Mouse (Mus musculus) erythroid progenitor cell, adult 5-6 weeks (primary cell): Measurements from ENCODE around the gene Ccdc65. TPM values are rescaled to one million over a fixed set of nuclear protein-coding genes. Genes with fewer than 3 reads are reported as not detected.
"Not testable (repeated sequence)": the region's sequence is repeated elsewhere in the genome, so short reads cannot be mapped to it uniquely, and the experiment has no call there.

Source experiments
- ATAC-seq: replicated peaks from 2 replicates; pipeline ENCODE4 v1.8.0; 2016; ENCODE audit warnings: moderate number of reproducible peaks, mild to moderate bottlenecking, moderate TSS enrichment, inconsistent platforms; ENCODE audit not compliant: poor library complexity, low FRiP score, severe bottlenecking
- total RNA-seq, 2 experiments: library from RNA; stranded (forward) in 1 of 2; stranded (reverse) in 1 of 2; fragments of 150-400 nt in 1 of 2; fragments of 186-747, 209-891 nt in 1 of 2; gene quantifications; 2 replicates each; pipeline versions ENCODE4 v1.2.3 to v1.2.4; 2015 to 2017; ENCODE audit warnings: low replicate concordance in 2 of 2

The Ccdc65 gene
- total RNA-seq, 2 experiments from 2014 or later, result not detected

DNA sequence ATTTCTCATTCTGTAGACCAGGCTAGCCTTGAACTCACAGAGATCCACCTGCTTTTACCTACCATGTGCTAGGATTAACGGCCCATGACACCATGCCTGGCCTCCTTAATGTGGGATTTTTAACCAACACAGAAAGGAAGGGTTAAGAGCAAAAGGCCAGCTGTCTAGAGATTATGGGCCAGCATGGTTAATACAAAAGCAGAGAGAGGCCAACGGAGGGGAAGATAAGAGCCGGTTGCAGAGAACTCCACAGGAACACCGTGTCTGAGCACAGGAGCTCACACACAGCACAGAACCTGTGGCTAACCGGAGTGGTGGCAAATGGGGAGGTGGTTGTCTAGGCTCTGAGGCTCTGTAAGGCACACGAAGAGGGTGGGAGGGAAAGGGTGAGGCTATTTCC lies 25.4 kb downstream of the Ccdc65 start:
- no peak for ATAC-seq

DNA sequence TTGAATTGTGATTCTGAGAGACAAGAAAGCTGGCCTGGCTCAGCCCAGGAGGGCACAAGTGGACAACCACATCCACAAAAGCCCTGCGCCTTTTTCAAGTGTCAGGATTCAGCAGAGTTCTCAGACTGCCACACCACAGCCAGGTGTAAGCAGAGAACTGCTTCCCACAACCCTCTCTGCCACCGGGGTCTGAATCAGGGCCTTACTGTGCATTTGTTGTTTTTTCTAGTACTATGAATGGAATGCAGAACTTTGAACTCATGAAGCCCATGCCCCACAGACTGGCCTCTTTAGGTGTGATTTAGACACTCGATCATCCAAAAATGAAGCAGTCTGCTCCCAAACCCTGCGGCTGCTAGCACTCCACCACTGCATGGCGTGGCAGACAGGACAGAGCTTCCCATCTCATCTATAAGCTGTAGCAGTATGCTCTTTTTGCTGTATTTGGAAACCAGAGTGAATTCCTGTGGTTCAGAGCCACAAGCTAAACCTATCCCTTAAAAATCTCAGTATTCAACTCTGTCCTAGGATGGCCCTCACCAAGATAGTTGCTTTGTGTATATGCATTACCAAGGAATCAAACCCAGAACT lies 26.1 kb downstream of the Ccdc65 start:
- ATAC-seq, result no peak

- no peak for ATAC-seq
These were observed 28.5 kb downstream of the Ccdc65 start for GRCm38 (mm10) chr15:98736521-98736920.

- no peak for ATAC-seq
These were observed 29.9 kb downstream of the Ccdc65 start for GRCm38 (mm10) chr15:98737881-98738280.

DNA sequence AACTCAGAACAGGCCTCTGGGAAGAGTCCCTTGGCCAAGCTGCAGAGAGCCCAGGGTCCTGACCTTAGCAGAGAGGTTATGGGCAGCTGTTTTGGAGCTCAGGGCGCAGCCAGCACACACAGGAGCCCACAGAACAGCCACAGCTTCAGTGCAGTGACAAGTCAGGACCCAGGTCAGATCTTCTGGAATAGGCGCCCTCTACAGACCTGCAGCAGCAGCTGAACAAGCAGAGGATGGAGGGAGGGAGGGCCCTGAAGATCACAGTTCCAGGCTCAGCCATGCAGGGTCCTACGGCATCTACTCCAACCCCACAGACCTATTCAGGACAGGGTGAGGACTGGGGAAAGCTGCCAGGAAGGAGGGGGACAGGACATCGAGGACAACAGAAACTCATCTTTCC lies 30.8 kb downstream of the Ccdc65 start:
- ATAC-seq, result no peak

DNA sequence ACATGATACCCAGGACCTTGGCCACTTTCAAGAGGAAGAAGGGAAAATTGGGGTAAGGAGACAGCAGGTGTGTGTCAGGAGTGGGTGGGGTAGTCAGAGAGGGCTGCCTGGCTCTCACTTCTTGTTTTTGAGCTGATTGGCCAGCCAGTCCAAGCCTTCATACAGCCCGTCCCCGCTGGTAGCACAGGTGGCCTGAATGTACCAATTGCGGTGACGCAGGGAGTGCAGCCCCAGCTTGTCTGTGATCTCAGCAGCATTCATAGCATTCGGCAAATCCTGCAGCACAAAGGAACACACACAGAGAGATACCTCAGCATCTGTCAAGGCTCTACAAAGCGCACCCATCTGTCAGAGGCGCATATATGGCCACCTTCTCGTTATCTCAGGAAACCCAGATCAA lies 32.2 kb downstream of the Ccdc65 start:
- ATAC-seq, result no peak

DNA sequence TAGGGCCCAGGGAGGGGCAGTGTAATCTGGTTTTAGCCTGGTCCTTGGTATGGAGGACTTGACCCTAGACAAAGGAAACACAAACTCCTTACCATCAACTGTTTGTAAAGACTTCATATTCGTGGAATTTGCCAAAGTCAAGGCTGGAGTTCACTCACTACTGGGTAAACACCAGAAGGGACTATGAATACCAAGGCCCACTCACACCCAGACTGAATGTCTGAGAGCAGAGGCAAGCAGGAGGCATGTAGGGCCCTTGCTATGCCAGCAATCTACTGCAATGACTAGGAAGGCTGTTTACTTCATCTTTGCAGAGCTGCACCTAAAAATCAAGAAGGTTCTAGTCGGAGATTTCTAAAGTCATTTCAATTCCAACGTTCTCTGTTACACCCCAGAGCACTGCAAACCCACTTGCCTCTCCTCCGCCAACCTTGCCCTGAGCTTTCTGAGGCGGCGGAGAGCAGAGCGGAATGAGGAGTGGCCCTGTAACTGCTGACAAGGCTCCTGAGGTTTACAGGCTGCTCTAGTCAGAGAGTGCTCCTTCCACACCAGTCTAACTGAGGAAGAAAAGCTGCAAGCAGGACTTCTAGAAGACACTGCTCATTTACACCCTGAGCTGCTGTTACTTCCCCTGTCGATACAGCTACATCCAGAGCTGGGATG lies 34.9 kb downstream of the Ccdc65 start:
- no peak for ATAC-seq

DNA sequence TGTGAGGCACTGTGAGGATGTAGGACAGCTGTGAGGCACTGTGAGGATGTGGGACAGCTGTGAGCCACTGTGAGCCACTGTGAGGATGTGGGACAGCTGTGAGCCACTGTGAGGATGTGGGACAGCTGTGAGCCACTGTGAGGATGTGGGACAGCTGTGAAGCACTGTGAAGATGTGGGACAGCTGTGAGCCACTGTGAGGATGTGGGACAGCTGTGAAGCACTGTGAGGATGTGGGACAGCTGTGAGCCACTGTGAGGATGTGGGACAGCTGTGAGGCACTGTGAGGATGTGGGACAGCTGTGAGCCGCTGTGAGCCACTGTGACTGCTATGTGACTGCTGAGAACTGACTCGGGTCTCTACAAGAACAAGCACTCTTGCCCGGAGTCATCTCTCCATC lies 35.9 kb downstream of the Ccdc65 start:
- not testable (repeated sequence) for ATAC-seq

- ATAC-seq, result no peak
These were observed 38.4 kb downstream of the Ccdc65 start for GRCm38 (mm10) chr15:98746344-98746965.

- no peak for ATAC-seq
These were observed 39.3 kb downstream of the Ccdc65 start for GRCm38 (mm10) chr15:98747296-98747695.

GRCm38 (mm10) chr15:98749093-98749492 lies 41.1 kb downstream of the Ccdc65 start:
- ATAC-seq, result no peak

DNA sequence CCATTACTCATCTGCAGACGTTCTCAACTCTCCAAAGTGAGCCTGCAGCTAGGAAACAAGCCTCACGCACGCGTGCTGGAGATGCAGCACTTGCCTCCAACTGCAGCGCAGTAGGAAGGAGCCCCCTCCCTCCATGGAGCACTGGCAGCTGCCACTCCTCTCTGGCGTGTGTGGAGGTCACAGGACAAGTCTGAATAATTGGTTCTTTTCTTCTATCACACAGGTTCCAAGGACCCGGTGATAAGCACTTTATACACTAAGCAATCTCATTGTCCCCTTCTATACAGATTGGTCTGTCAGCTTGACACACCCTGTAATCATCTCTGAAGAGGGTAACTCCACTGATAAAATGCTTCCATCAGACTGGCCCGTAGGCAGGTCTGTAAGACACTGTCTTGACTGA lies 45.0 kb downstream of the Ccdc65 start:
- ATAC-seq, result no peak

DNA sequence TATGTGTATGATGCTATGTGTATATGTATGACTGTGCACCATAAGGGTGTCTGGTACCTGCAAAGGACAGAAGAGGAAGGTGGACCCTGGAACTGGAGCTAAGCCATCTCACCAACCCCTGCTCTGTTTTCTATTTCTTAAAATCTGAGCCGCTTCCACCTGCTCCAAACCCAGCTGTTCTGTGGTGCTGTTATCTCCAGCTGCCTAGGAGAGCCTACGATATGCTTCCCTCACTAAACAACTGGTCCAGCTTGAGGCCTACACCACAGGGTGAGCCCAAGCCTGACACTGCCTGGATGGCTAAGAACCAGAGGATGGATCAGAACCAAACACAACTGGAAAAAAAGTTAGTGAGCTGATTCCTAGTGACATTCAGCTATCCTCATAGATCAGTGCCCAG lies 46.1 kb downstream of the Ccdc65 start:
- no peak for ATAC-seq

DNA sequence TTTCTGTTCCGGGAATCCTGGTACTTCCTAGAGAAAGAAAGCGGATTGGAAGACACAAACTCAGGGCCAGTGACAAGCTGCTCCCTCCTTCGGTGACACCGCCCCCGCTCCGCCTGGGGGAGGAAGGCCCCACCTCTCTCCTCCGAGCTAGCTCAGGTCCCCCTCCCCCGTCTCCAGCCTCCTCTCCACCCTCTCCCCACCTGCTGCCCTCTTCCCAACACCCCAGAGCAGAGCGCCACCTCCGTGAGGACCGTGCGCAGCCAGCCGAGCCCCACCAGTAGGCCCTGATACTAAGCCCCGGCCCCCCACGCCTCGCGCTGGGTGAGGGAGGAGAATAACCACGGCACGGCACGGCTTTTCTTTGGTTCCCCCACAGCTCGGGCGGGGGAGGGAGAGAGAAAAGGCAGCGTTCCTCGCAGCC lies 54.2 kb downstream of the Ccdc65 start:
- ATAC-seq, result no peak

DNA sequence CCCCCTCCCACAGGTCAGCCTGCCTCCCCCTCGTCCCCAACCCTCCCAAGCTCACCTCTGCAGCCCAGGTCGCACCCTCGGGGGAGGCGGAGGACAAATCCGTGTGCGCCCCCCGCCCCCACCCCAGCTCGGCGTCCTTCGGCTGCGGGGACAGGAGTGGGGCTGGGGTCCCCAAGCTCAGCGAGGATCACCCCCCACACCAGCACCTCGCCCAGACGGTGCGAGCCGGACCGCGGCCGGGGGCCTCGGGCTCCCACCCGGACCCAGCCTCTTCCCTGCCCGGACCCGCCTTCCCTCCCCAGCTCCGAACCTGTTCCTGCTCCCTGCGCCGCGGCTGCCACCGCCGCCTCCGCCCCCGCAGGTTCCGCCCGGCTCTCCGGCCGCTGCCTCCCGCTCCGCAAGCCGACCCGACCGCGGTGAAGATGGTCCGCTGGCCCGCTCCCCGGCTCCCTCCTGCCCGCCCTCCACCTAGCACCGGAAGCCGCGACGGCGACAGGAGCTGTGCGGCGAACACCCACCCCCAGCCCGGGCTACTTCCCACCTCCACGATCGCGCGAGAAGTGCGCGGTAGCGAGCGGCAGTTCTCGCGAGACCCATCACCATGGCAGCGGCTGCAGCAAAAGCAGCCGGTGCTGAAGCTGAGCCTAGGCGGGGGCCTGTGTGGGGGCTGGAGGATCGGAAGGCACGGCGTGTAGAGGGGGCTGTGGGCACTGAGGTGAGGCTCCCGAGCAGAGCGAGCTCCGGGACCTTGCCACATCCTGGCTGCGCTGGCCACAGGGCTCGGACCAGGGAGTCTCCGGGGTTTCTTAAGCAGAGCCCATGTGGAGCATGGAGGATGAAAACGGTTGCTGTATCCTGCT lies 54.9 kb downstream of the Ccdc65 start, which contains the start of gene Arf3:
Gene Arf3 (minus strand): TSS at position 545 of the 860 bp plus-strand sequence.
- peak; percentile 67 for ATAC-seq

- ATAC-seq, result no peak
These were observed 57.9 kb downstream of the Ccdc65 start for GRCm38 (mm10) chr15:98765929-98766328.

DNA sequence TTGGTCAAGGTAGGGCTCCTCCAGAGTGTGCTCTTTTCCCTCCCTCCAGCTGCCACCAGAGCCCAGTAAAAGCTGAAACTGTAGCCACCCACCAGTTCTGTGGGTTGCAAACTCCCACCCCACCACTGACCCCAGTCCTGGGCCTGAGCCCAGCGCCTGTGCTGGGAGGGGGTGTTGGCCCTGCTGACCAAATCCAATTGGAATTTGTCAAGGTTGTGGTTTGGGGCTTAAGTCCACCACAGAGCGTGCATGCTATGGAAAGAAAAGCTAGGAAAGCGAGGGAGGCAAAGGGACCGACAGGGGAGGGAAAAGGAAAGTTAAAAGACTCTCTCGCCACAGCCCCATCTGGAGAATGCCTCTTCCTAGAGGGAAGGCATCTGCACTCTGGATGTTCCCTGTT lies 60.3 kb downstream of the Ccdc65 start:
- ATAC-seq, result no peak

DNA sequence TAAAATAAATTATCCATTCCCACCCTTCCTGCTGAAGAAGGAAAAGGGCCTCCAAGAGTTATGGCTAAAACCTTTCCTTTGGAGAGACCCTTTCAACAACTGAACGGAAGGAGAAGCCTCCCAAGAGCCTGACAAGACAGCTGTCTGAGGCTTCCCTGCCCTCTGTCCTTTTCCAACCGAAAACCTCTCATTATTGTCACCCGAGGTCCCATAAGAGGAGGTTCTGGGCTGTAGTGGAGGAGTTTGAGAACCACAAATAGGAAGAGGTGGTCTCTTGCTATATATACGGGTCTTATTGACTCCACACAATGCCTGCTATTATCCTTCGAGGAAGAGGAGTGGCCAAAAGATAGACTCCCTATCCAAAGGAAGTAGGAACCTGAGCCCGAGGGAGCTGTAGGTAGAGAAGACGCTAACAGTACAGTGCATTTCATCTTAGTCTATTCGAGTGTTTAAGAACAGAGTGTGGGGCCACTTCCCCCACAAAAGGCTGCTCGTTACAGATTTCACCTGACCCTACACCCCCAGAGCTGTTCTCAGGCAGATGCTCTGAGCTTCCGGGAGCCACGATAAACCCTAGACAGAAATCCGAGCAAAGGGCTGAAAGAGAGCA lies 63.9 kb downstream of the Ccdc65 start:
- no peak for ATAC-seq

DNA sequence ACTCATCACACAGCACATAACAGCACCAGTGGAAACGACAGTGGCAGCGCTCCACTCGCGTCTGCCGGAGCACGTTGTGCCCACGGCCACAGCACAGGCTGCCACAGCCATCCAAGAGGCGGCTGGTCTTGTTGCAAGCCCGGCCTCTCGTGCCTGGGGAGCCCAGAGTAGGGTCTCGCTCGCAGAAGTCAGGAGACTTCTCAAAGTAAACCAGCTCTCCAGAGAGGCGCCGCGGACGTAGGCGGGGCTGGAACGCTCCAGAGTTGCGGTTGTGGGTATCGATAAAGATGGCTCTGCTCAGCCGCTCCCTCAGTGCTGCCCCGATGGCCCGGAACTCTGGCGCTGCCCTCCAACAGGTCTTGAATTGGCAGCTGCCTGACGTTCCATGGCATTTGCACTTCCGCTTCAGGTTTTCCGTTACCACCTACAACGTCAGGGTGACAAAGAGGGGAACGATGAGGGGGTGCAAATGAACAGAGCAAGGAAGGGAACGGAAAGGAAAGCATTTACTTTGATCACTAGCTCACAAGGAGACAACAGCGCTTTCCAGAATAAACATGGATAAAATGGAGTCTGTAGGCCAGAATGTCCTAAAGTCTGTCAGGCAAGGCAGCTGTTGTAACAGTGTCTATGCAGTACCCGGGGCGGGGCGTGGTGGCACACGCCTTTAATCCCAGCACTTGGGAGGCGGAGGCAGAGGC lies 64.7 kb downstream of the Ccdc65 start:
- ATAC-seq, result 0 out of 2 replicates have a peak, but pooled peaks have one; percentile 27
